Mouse (Mus musculus) cerebellum, adult 2 months (tissue): ENCODE data around the gene Gli2.

Experiments used
- CTCF ChIP-seq: fragments of 200-500 bp; IDR thresholded peaks from 2 replicates; pipeline ENCODE4 v1.5.1; 2011; ENCODE audit warnings: low read depth, mild to moderate bottlenecking, control low read depth, low read length, moderate library complexity, borderline replicate concordance; ENCODE audit not compliant: insufficient read depth
- POLR2A ChIP-seq: fragments of 200-500 bp; IDR thresholded peaks from 2 replicates; pipeline ENCODE4 v1.6.1; 2011; ENCODE audit warnings: low read length, control low read depth, borderline replicate concordance; ENCODE audit not compliant: insufficient read depth

DNA sequence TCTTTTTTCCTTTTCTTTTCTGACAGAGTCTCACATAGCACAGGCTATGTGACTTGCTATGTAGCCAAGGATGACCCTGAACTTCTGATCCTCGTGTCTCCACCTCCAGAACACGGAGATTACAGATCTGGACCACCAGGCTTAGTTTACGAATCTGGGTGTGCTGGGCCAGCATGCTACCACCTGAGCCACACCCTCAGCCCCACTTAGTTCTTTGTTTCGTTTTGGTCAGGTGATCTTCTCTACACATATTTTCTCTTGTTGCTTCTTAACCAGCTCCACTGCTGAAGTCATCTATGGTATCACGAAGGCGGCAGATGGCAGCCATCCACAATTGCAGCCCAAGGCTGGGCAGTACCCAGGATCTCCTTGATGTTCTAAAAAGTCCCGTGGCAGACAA is 20.5 kb upstream of the Gli2 start:
- TF ChIP-seq CTCF (no peak), POLR2A (no peak)
